Mouse (Mus musculus): Measurements from ENCODE around the gene Kank4.

DNA sequence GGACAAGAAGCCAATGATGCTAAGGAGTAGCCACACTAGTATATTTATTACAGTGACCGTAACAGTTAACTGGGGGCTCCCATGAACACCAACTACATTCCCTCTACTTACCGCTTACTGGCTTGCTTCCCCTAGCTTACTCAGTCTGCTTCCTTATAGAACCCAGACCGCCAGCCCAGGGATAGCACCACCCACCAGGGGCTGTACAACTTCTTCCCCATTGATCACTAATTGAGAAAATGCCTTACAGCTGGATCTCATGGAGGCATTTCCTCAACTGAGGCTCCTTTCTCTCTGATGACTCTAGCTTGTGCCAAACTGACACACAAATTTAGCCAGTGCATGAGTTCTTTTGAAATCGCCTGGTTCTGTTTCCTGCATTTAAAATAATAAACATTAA is 21.6 kb upstream of the Kank4 start:
- no peak for TF ChIP-seq POLR2A (IDR thresholded peaks at IDR 0.05; ENCODE audit: insufficient read depth, low read depth, low read length)
- TF ChIP-seq EP300 (IDR thresholded peaks at IDR 0.05; ENCODE audit: insufficient read depth, low read depth, low read length): no peak
